Mouse (Mus musculus) stomach, postnatal 0 days (tissue): Measurements from ENCODE around the gene Plekhh2. TPM values are rescaled to one million over a fixed set of nuclear protein-coding genes. Genes with fewer than 3 reads are reported as not detected.

Experiments
- ATAC-seq: fragments of 200-750 bp; cut with Nextera tagmentation; 2 replicates; pipeline ENCODE4 v1.8.0; 2017; ENCODE audit not compliant: low FRiP score, low TSS enrichment
- DNase-seq: peaks from one replicate; pipeline ENCODE4 v3.0.0-alpha.2; 2016; ENCODE audit warnings: low spot score
- H3K27ac ChIP-seq: fragments of 300-500 bp; sonication (generic); replicated peaks from 2 replicates; pipeline ENCODE4 v1.5.1; 2014; ENCODE audit warnings: mild to moderate bottlenecking, control low read depth
- H3K27me3 ChIP-seq: fragments of 300-500 bp; sonication (generic); 2 replicates; pipeline ENCODE4 v1.6.1; 2014; ENCODE audit warnings: low read length; ENCODE audit not compliant: control insufficient read depth, insufficient read depth
- H3K36me3 ChIP-seq: fragments of 300-500 bp; sonication (generic); 2 replicates; pipeline ENCODE4 v1.6.1; 2014; ENCODE audit warnings: low read length, mixed read lengths; ENCODE audit not compliant: control insufficient read depth, insufficient read depth
- H3K4me1 ChIP-seq: fragments of 300-500 bp; sonication (generic); replicated peaks from 2 replicates; pipeline ENCODE4 v1.6.1; 2014; ENCODE audit warnings: antibody characterized with exemption; ENCODE audit not compliant: control insufficient read depth, insufficient read depth
- H3K4me2 ChIP-seq: fragments of 300-500 bp; sonication (generic); replicated peaks from 2 replicates; pipeline ENCODE4 v1.6.1; 2014; ENCODE audit warnings: low read depth, mild to moderate bottlenecking, control low read depth, moderate library complexity
- H3K4me3 ChIP-seq: fragments of 300-500 bp; sonication (generic); 2 replicates; pipeline ENCODE4 v1.5.1; 2014; ENCODE audit warnings: low read depth, low read length, control low read depth
- H3K9ac ChIP-seq: fragments of 300-500 bp; sonication (generic); 2 replicates; pipeline ENCODE4 v1.6.1; 2014; ENCODE audit warnings: mild to moderate bottlenecking, low read length, control low read depth, mixed read lengths
- H3K9me3 ChIP-seq: fragments of 300-500 bp; sonication (generic); 2 replicates; pipeline ENCODE4 v1.6.1; 2016; ENCODE audit warnings: low read length; ENCODE audit not compliant: control insufficient read depth
- CTCF ChIP-seq: IDR thresholded peaks from 2 replicates; pipeline ENCODE4 v1.5.1; 2016; ENCODE audit warnings: antibody characterized with exemption, low read depth, mild to moderate bottlenecking, moderate library complexity
- EP300 ChIP-seq: optimal IDR thresholded peaks from 2 replicates; pipeline ENCODE3; 2016; ENCODE audit warnings: antibody characterized with exemption
- WGBS: fragments of 180-500 bp; shearing (Covaris S2); extraction: QIAGEN DNeasy Blood & Tissue Kit; methylation state at CpG from one replicate; pipeline ENCODE4 v1.1.7; 2014; 5-methylcytosine and 5-hydroxymethylcytosine counted together
- polyA plus RNA-seq: library from polyadenylated mRNA; unstranded; fragments of >200 nt; fragmentation: Nextera tagmentation; extraction: Ambion mirVana; gene quantifications from 2 replicates; pipeline ENCODE4 v1.2.1, GENCODE M21; 2015

Plekhh2 gene
- polyA plus RNA-seq, 1 experiment from 2014 or later: 2.4 TPM

DNA sequence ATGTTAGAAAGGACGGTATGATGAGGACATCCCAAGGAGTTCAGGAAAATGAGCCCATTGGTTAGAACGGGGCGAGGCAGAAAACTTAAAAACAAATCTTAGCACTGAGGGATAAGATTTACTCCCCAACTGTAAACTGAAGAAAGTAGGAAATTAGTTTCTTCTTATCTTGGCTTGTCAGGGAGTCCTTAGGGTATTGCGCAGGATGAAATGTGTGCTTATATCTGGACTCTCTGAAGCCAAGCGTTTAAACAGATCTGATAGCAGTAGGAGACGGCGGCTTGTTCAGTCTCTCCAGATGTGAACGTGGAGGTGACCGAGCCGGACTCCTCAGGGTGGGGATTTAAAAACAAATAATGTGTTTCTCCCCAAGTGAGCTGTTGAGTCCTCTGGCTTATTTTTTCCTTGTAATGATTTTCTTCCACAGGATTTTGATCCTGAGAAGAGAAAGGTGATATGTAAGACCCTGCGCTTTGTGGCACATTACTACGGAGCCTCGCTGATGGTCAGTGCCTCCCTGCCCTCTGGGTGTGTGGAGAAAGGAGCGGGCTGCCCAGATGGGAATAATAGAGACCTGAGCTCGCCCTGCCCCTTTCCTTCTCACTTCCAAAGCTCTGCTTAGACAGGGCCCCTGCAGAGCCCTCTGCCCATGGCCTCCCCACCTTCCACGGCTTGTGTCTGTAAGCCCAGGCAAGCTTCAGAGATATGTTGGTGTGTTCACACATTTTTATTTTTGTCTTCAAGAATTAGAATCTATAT, 132.8 kb downstream of the Plekhh2 start:
- no peaks in the 10 kb centered on the region for H3K36me3 ChIP-seq
- H3K9me3 ChIP-seq: no peaks in the 10 kb centered on the region
- H3K4me3 ChIP-seq: no peak overlapping the region
- 59% methylated on average over 16 of the region's 16 CpGs for WGBS
- H3K4me1 ChIP-seq: no peaks in the 10 kb centered on the region
- ATAC-seq: 0 out of 2 replicates have a peak, but pooled peaks have one; percentile 24
- TF ChIP-seq EP300: no peak
- no peak for TF ChIP-seq CTCF
- 0 out of 2 replicates have a peak overlapping the region, but pooled peaks have one; percentile 11 for H3K4me2 ChIP-seq
- H3K27me3 ChIP-seq: no peaks in the 10 kb centered on the region
- H3K9ac ChIP-seq: no peak overlapping the region
- no peak for DNase-seq
- no peak overlapping the region for H3K27ac ChIP-seq

DNA sequence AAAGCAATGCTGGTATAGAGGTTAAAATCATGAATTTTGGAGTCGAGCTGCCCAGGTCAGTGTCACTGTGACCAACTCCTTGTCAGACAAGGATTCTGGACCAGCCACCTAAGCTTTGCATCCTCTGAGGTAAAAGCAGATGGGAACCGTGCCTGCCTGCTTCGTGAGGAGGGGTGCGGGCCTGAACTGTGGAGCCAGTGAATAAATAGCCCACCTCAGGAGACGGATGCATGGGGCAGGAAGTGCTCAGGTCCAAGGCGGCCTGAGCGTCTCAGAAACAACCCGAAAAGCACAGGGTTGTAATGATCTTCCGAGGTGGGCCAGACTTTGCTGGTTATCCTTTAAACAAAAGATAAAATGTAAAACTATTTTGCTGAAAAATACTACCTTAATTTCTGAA, 133.4 kb downstream of the Plekhh2 start:
- Histone ChIP-seq H3K4me2 (no peak overlapping the region), H3K9me3 (no peaks in the 10 kb centered on the region), H3K36me3 (no peaks in the 10 kb centered on the region), H3K27me3 (no peaks in the 10 kb centered on the region), H3K9ac (no peak overlapping the region), H3K27ac (no peak overlapping the region), H3K4me3 (no peak overlapping the region), H3K4me1 (no peaks in the 10 kb centered on the region)
- 50% methylated on average over 9 of the region's 9 CpGs for WGBS
- no peak for ATAC-seq
- TF ChIP-seq EP300: no peak
- TF ChIP-seq CTCF: no peak
- no peak for DNase-seq

DNA sequence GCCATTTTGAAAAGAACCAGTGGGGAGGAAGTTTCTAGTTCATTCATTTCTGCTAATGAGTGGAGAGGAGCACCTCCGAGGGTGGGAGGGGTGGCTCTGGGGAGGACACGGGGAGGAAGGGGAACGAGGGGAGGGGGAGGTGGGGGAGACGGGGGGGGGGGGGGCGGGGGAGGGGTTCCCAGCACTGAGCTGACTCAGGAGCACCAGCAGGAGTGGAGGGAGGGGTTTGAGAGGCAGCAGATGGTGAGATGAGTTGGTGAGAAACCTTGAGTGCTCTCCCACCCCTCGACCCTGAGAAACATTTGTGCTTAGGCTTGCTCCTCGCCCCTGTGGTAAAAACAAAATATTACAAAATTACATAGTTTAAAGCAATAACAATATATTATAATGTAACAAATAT, 134.2 kb downstream of the Plekhh2 start:
- Histone ChIP-seq H3K27ac (no peak overlapping the region), H3K9me3 (no peaks in the 10 kb centered on the region), H3K4me3 (no peak overlapping the region), H3K4me1 (no peaks in the 10 kb centered on the region), H3K9ac (no peak overlapping the region), H3K36me3 (0 out of 2 replicates have a peak, but pooled peaks cover 2% of the 10 kb centered on the region), H3K4me2 (no peak overlapping the region), H3K27me3 (no peaks in the 10 kb centered on the region)
- no peak for TF ChIP-seq CTCF
- no peak for TF ChIP-seq EP300
- DNase-seq (no peak), ATAC-seq (no peak)
- WGBS: 34% methylated on average over 3 of the region's 7 CpGs

DNA sequence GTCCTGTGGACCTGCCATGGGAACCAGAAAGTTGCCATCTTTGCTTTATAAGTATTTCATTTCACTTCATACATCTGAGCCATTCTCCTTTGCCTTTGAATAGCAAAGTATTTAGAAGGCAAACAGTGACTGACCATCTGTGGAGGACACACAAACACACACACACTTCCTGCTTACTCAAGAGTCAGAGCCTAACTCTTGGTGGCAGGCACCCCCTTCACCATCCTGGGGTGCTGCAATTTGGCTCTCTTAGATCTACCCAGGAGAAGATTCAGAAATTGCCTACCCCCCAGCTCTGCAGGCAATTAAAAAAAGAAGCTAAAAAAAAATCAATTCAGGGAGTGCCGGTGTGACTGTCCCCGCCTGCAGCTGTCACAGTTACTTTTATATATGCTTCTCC, 134.8 kb downstream of the Plekhh2 start:
- Histone ChIP-seq H3K4me3 (no peak overlapping the region), H3K4me2 (no peak overlapping the region), H3K27me3 (no peaks in the 10 kb centered on the region), H3K4me1 (no peaks in the 10 kb centered on the region), H3K9ac (no peak overlapping the region), H3K36me3 (0 out of 2 replicates have a peak, but pooled peaks cover 2% of the 10 kb centered on the region), H3K27ac (no peak overlapping the region), H3K9me3 (no peaks in the 10 kb centered on the region)
- WGBS: 58% methylated on average over 2 of the region's 2 CpGs
- DNase-seq: no peak
- ATAC-seq: no peak
- no peak for TF ChIP-seq EP300
- no peak for TF ChIP-seq CTCF

DNA sequence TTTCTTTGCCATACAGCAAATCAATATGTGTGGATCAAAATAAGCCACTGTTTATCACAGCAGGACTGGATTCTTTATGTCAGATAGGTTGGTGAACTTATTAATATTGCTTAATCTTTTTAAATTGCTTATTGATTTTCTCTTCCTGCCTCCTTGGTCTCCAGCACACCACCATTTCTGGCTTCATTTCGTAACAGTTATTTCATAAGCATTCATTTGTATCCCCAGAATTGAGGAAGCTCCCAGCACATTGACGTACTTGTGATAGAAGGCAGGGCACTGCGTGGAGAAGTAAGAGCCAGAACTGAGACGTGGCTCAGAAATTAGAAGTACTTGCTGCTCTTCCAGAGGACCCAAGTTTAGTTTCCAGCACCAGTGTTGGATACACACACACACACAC, 135.9 kb downstream of the Plekhh2 start:
- Histone ChIP-seq H3K27ac (no peak overlapping the region), H3K4me2 (no peak overlapping the region), H3K4me3 (no peak overlapping the region), H3K36me3 (peaks cover 2% of the 10 kb centered on the region; the same call in 1 of the 2 replicates), H3K9ac (no peak overlapping the region), H3K9me3 (no peaks in the 10 kb centered on the region), H3K27me3 (no peaks in the 10 kb centered on the region), H3K4me1 (no peaks in the 10 kb centered on the region)
- ATAC-seq (no peak), DNase-seq (no peak)
- TF ChIP-seq CTCF (no peak), EP300 (no peak)
- 83% methylated on average over 4 of the region's 4 CpGs for WGBS

DNA sequence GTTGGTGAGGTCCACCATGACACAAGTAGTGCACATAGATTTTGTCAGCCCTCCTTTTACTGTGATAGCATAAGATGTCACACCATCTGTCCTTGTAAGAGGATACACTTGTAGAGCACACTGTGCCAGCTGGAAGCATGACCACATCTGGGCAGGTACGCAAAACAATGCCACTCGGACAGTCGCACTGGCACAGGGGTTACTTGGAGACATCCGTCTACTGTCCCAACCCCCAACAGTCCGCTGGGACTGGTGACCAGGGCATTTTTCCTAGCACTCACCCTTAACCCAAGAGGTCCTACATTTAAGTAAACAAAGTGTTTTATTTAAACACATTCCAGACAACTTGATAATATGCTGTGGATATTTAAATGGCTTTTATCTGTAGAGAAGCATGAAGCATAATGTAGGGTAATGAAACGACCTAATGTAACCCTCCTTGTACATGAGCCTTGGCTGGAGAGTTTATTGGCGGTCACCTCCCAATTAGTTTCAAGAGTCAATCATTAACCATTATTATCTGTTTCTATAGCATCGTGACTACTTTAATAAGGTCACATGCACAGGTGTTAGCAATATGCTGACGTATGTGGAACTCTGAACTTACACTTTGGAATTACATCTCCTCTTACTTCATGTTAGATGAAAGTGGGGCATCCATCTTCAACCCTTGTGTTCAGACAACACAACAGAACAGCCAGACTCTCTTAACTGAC, 138.8 kb downstream of the Plekhh2 start:
- ATAC-seq: peak; percentile 45; the same call in 1 of the 2 replicates
- TF ChIP-seq CTCF (no peak), EP300 (no peak)

More for the DNA sequence above, 138.8 kb downstream of the Plekhh2 start:
- Histone ChIP-seq H3K36me3 (peaks cover 2% of the 10 kb centered on the region; the same call in 1 of the 2 replicates), H3K9me3 (no peaks in the 10 kb centered on the region), H3K4me2 (no peak overlapping the region), H3K27me3 (no peaks in the 10 kb centered on the region), H3K4me1 (no peaks in the 10 kb centered on the region), H3K4me3 (no peak overlapping the region), H3K27ac (no peak overlapping the region), H3K9ac (no peak overlapping the region)
- DNase-seq: no peak
- WGBS: 77% methylated on average over 9 of the region's 9 CpGs
